Mouse (Mus musculus) cerebellum, adult 2 months (tissue): ENCODE measurements at regions not wholly inside any gene's neighbourhood (a gene's known extent, or its start where the extent isn't known, plus 50 kb on each side); places are given as distances from the start of the nearest gene placed in this dataset.

Experiments
- CTCF ChIP-seq: fragments of 200-500 bp; IDR thresholded peaks from 2 replicates; pipeline ENCODE4 v1.5.1; 2011; ENCODE audit warnings: low read depth, mild to moderate bottlenecking, control low read depth, low read length, moderate library complexity, borderline replicate concordance; ENCODE audit not compliant: insufficient read depth
- POLR2A ChIP-seq: fragments of 200-500 bp; IDR thresholded peaks from 2 replicates; pipeline ENCODE4 v1.6.1; 2011; ENCODE audit warnings: low read length, control low read depth, borderline replicate concordance; ENCODE audit not compliant: insufficient read depth

- TF ChIP-seq POLR2A (no peak), CTCF (no peak)
Observed at GRCm38 (mm10) chr4:12766763-12767162, 594.9 kb upstream of the Fam92a start.
